8 mouse cellular contexts compared by ENCODE assay signal in genomic region chr17:57250461-57251160, GRCm38 (mm10). TPM values are rescaled to one million over a fixed set of nuclear protein-coding genes. Genes with fewer than 3 reads are reported as not detected.
A peak's percentile ranks its signal among the peaks of the same experiment; 100 is the strongest.
DNase-seq lines count a peak whose midpoint lies in the region; ATAC-seq lines count a peak whose summit lies in the region.

No protein-coding gene starts in this region.

- H3K9ac ChIP-seq in lung, embryonic 15.5 days = peak overlapping the region; percentile 79
- peak overlapping the region; percentile 67 for H3K9ac ChIP-seq in stomach, embryonic 14.5 days (replicated peaks; ENCODE audit: low read depth, low read length)

- H3K9me3 ChIP-seq in megakaryocyte, embryonic 14.5 days = no peaks in the 10 kb centered on the region
- H3K9me3 ChIP-seq in heart, embryonic 10.5 days = no peaks in the 10 kb centered on the region
- H3K9me3 ChIP-seq in lung, embryonic 15.5 days = no peaks in the 10 kb centered on the region
- H3K9me3 ChIP-seq in stomach, embryonic 14.5 days (ENCODE audit: control insufficient read depth, low read depth, low read length) = no peaks in the 10 kb centered on the region

- DNase-seq in embryo, embryonic 9.5 days (ENCODE audit: extremely low spot score) = peak; percentile 41
- no peak for DNase-seq in heart, embryonic 10.5 days (ENCODE audit: low spot score)
- peak; percentile 59 for DNase-seq in kidney, adult 9 months
- DNase-seq in frontal cortex, postnatal 14 days (ENCODE audit: low spot score in 2 of 2) = no peak

- no peaks in the 10 kb centered on the region for H3K27me3 ChIP-seq in megakaryocyte, embryonic 14.5 days (replicated peaks)
- no peaks in the 10 kb centered on the region for H3K27me3 ChIP-seq in heart, embryonic 10.5 days (ENCODE audit: insufficient read depth, poor library complexity, severe bottlenecking)
- no peaks in the 10 kb centered on the region for H3K27me3 ChIP-seq in lung, embryonic 15.5 days
- no peaks in the 10 kb centered on the region for H3K27me3 ChIP-seq in stomach, embryonic 14.5 days (ENCODE audit: control insufficient read depth, insufficient read depth, low read length)

- H3K27ac ChIP-seq in heart, embryonic 10.5 days = peak overlapping the region; percentile 91
- H3K27ac ChIP-seq in lung, embryonic 15.5 days = peak overlapping the region; percentile 77
- peak overlapping the region; percentile 79; the same call in 1 of the 2 replicates for H3K27ac ChIP-seq in stomach, embryonic 14.5 days (ENCODE audit: low read length)

- 2% methylated on average over 33 of the region's 33 CpGs for whole genome bisulfite sequencing in heart, embryonic 10.5 days
- WGBS in lung, embryonic 15.5 days = 3% methylated on average over 32 of the region's 33 CpGs
- 3% methylated on average over 33 of the region's 33 CpGs for WGBS in stomach, embryonic 14.5 days

- H3K36me3 ChIP-seq in megakaryocyte, embryonic 14.5 days (replicated peaks; ENCODE audit: low read length) = peaks cover 46% of the 10 kb centered on the region
- H3K36me3 ChIP-seq in heart, embryonic 10.5 days = peaks cover 27% of the 10 kb centered on the region
- peaks cover 25% of the 10 kb centered on the region for H3K36me3 ChIP-seq in lung, embryonic 15.5 days
- H3K36me3 ChIP-seq in stomach, embryonic 14.5 days (ENCODE audit: control insufficient read depth, insufficient read depth, low read length) = peaks cover 21% of the 10 kb centered on the region

- peak overlapping the region; percentile 86 for H3K4me2 ChIP-seq in lung, embryonic 15.5 days
- peak overlapping the region; percentile 90 for H3K4me2 ChIP-seq in stomach, embryonic 14.5 days (replicated peaks; ENCODE audit: low read depth, low read length)

- ATAC-seq in megakaryocyte, adult 5-6 weeks (ENCODE audit: poor library complexity, severe bottlenecking) = no peak
- no peak for ATAC-seq in lung, embryonic 15.5 days (ENCODE audit: borderline replicate concordance, extremely low read depth, low FRiP score, low TSS enrichment)
- ATAC-seq in stomach, embryonic 14.5 days (ENCODE audit: insufficient number of reproducible peaks, insufficient read depth, low FRiP score, low read depth) = no peak

- peak overlapping the region; percentile 100 for H3K4me3 ChIP-seq in megakaryocyte, embryonic 14.5 days (replicated peaks)
- peak overlapping the region; percentile 82 for H3K4me3 ChIP-seq in heart, embryonic 10.5 days
- peak overlapping the region; percentile 87 for H3K4me3 ChIP-seq in lung, embryonic 15.5 days
- peak overlapping the region; percentile 81 for H3K4me3 ChIP-seq in stomach, embryonic 14.5 days (ENCODE audit: low read depth, low read length)

- H3K4me1 ChIP-seq in megakaryocyte, embryonic 14.5 days = peaks cover 55% of the 10 kb centered on the region
- H3K4me1 ChIP-seq in heart, embryonic 10.5 days = peaks cover 26% of the 10 kb centered on the region
- peaks cover 35% of the 10 kb centered on the region for H3K4me1 ChIP-seq in lung, embryonic 15.5 days
- peaks cover 21% of the 10 kb centered on the region for H3K4me1 ChIP-seq in stomach, embryonic 14.5 days (ENCODE audit: control insufficient read depth, insufficient read depth, low read length)

RNA-seq across cellular contexts. Expression of gene Trip10, which starts 1.4 kb away (rescaled TPM):
- 25.4 and 45.7 TPM in 2 replicates for polyA plus RNA-seq in megakaryocyte, embryonic 14.5 days (2012; ENCODE audit: insufficient read depth, low replicate concordance)
- 3.6 and 5.4 TPM in 2 replicates for total RNA-seq in megakaryocyte, adult 5-6 weeks (2015)
- total RNA-seq in megakaryocyte, adult 5-6 weeks (2017) = 9.0 and 9.4 TPM in 2 replicates
- polyA plus RNA-seq in heart, embryonic 10.5 days (2016; fragmentation: Nextera tagmentation; extraction: Ambion mirVana) = 44.4 and 46.8 TPM in 2 replicates
- 49.0 TPM in 2 replicates for polyA plus RNA-seq in lung, embryonic 15.5 days (2015; fragmentation: Nextera tagmentation; extraction: Ambion mirVana)
- polyA plus RNA-seq in stomach, embryonic 14.5 days (2014; fragmentation: Nextera tagmentation; extraction: Ambion mirVana) = 33.4 and 35.4 TPM in 2 replicates

RNA-seq across cellular contexts. Expression of gene Gpr108, which starts 2.4 kb away (rescaled TPM):
- polyA plus RNA-seq in megakaryocyte, embryonic 14.5 days (2012; ENCODE audit: insufficient read depth, low replicate concordance) = 30.6 and 33.1 TPM in 2 replicates
- total RNA-seq in megakaryocyte, adult 5-6 weeks (2015) = 36.6 and 39.1 TPM in 2 replicates
- 36.6 and 37.7 TPM in 2 replicates for total RNA-seq in megakaryocyte, adult 5-6 weeks (2017)
- 25.2 and 28.6 TPM in 2 replicates for polyA plus RNA-seq in heart, embryonic 10.5 days (2016; fragmentation: Nextera tagmentation; extraction: Ambion mirVana)
- 33.1 and 37.3 TPM in 2 replicates for polyA plus RNA-seq in lung, embryonic 15.5 days (2015; fragmentation: Nextera tagmentation; extraction: Ambion mirVana)
- 38.6 and 40.6 TPM in 2 replicates for polyA plus RNA-seq in stomach, embryonic 14.5 days (2014; fragmentation: Nextera tagmentation; extraction: Ambion mirVana)

RNA-seq across cellular contexts. Expression of gene C3, which starts 22.7 kb away (rescaled TPM):
- polyA plus RNA-seq in megakaryocyte, embryonic 14.5 days (2012; ENCODE audit: insufficient read depth, low replicate concordance) = 0.52 and 16.6 TPM in 2 replicates
- total RNA-seq in megakaryocyte, adult 5-6 weeks (2015) = 699 and 776 TPM in 2 replicates
- total RNA-seq in megakaryocyte, adult 5-6 weeks (2017) = 1,145 and 1,156 TPM in 2 replicates
- polyA plus RNA-seq in heart, embryonic 10.5 days (2016; fragmentation: Nextera tagmentation; extraction: Ambion mirVana) = 0.46 and 5.3 TPM in 2 replicates
- 2.5 and 3.7 TPM in 2 replicates for polyA plus RNA-seq in lung, embryonic 15.5 days (2015; fragmentation: Nextera tagmentation; extraction: Ambion mirVana)
- 0.48 and 1.4 TPM in 2 replicates for polyA plus RNA-seq in stomach, embryonic 14.5 days (2014; fragmentation: Nextera tagmentation; extraction: Ambion mirVana)

RNA-seq across cellular contexts. Expression of gene Vav1, which starts 28.3 kb away (rescaled TPM):
- polyA plus RNA-seq in megakaryocyte, embryonic 14.5 days (2012; ENCODE audit: insufficient read depth, low replicate concordance) = 34.6 and 164 TPM in 2 replicates
- 84.7 and 92.2 TPM in 2 replicates for total RNA-seq in megakaryocyte, adult 5-6 weeks (2015)
- total RNA-seq in megakaryocyte, adult 5-6 weeks (2017) = 307 and 321 TPM in 2 replicates
- polyA plus RNA-seq in heart, embryonic 10.5 days (2016; fragmentation: Nextera tagmentation; extraction: Ambion mirVana) = 1.2 and 2.7 TPM in 2 replicates
- 3.2 and 6.1 TPM in 2 replicates for polyA plus RNA-seq in lung, embryonic 15.5 days (2015; fragmentation: Nextera tagmentation; extraction: Ambion mirVana)
- polyA plus RNA-seq in stomach, embryonic 14.5 days (2014; fragmentation: Nextera tagmentation; extraction: Ambion mirVana) = 1.8 and 2.7 TPM in 2 replicates

RNA-seq across cellular contexts. Expression of gene Tnfsf14, which starts 56.6 kb away (rescaled TPM):
- polyA plus RNA-seq in megakaryocyte, embryonic 14.5 days (2012; ENCODE audit: insufficient read depth, low replicate concordance) = 49.5 and 144 TPM in 2 replicates
- 5.5 and 6.3 TPM in 2 replicates for total RNA-seq in megakaryocyte, adult 5-6 weeks (2015)
- 15.6 and 15.7 TPM in 2 replicates for total RNA-seq in megakaryocyte, adult 5-6 weeks (2017)
- 0.27 and 0.28 TPM in 2 replicates for polyA plus RNA-seq in heart, embryonic 10.5 days (2016; fragmentation: Nextera tagmentation; extraction: Ambion mirVana)
- polyA plus RNA-seq in lung, embryonic 15.5 days (2015; fragmentation: Nextera tagmentation; extraction: Ambion mirVana) = 0.33 and 0.36 TPM in 2 replicates
- polyA plus RNA-seq in stomach, embryonic 14.5 days (2014; fragmentation: Nextera tagmentation; extraction: Ambion mirVana) = 0.31 TPM in 1 of 2 replicates, not detected in the other

Comparison
In these comparisons a context has a peak if more than half of its experiments do, and no peak if none do; other contexts are left out.
1. DNase-seq: peak in embryo, embryonic 9.5 days (single experiment) and kidney, adult 9 months (single experiment); none in heart, embryonic 10.5 days (single experiment) and frontal cortex, postnatal 14 days (0 of 2).
2. Peak in every context shown above with its lines, with median percentiles within 50 percentile points of each other: H3K4me3 ChIP-seq and H3K27ac ChIP-seq.